Mouse (Mus musculus): ENCODE data around the gene 1700042G07Rik.

DNA sequence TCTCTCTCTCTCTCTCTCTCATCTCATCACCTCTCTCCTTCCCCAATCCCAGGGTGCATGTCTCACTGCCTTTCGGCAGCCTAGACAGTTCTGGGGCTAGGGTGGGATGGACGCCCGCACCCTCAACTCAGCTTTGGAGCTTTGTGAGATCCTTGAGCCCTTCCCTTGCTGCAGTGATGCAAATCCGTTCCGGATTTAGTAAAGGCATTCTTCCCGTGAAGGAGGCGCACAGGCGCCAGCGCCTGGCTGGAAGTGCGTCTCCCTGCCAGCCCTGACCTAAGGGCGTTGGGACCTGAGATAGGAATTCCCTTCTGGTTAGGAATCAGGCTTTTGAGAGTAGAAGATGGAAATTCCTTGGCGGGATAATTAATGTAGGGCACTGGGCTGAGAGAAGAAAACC is 9.6 kb downstream of the 1700042G07Rik start:
- TF ChIP-seq CTCF (IDR thresholded peaks at IDR 0.05; ENCODE audit: borderline replicate concordance, control insufficient read depth, extremely low read depth, insufficient read depth, low read length, poor library complexity): no peak
- TF ChIP-seq POLR2A (IDR thresholded peaks at IDR 0.05; ENCODE audit: control insufficient read depth, extremely low read depth, insufficient read depth, low read length, poor library complexity): no peak

All from thymus, adult 2 months (tissue).